Mouse (Mus musculus) common myeloid progenitor, adult 5-6 weeks (primary cell): ENCODE data around the gene Nlrc3. TPM values are rescaled to one million over a fixed set of nuclear protein-coding genes. Genes with fewer than 3 reads are reported as not detected.
A peak's percentile ranks its signal among the peaks of the same experiment; 100 is the strongest.

ENCODE experiments used
- ATAC-seq: replicated peaks from 2 replicates; pipeline ENCODE4 v1.8.0; 2016; ENCODE audit warnings: low read depth, mild to moderate bottlenecking, moderate TSS enrichment, inconsistent platforms; ENCODE audit not compliant: poor library complexity, severe bottlenecking
- total RNA-seq: library from RNA; stranded (forward); fragments of 200-1000, 187-1606 nt; gene quantifications from 2 replicates; pipeline ENCODE4 v1.2.3, GENCODE M21; 2017

Nlrc3 gene
- total RNA-seq, 1 experiment from 2014 or later: 4.5 TPM

- no peak for ATAC-seq
Observed at GRCm38 (mm10) chr16:3934091-3934490, 42.3 kb downstream of the Nlrc3 start.

GRCm38 (mm10) chr16:3933536-3933935, 42.9 kb downstream of the Nlrc3 start:
- ATAC-seq: no peak

GRCm38 (mm10) chr16:3929151-3929550, 47.3 kb downstream of the Nlrc3 start:
- peak; percentile 94 for ATAC-seq

- no peak for ATAC-seq
Observed at GRCm38 (mm10) chr16:3928582-3928981, 47.9 kb downstream of the Nlrc3 start.

- ATAC-seq: no peak
Observed at GRCm38 (mm10) chr16:3923966-3924365, 52.5 kb downstream of the Nlrc3 start.

GRCm38 (mm10) chr16:3923515-3923914, 52.9 kb downstream of the Nlrc3 start:
- no peak for ATAC-seq

GRCm38 (mm10) chr16:3920756-3921155, 55.7 kb downstream of the Nlrc3 start:
- ATAC-seq: no peak; the same call in 1 of the 2 replicates

- no peak for ATAC-seq
Observed at GRCm38 (mm10) chr16:3909118-3909517, 67.3 kb downstream of the Nlrc3 start.

GRCm38 (mm10) chr16:3908537-3909111, 67.8 kb downstream of the Nlrc3 start, which contains the start of the genes 1700037C18Rik and Cluap1:
Gene 1700037C18Rik (minus strand): TSS chr16:3908689.
Gene Cluap1 (plus strand): TSS chr16:3908801.
- ATAC-seq: peak; percentile 93

GRCm38 (mm10) chr16:3907471-3907870, 69.0 kb downstream of the Nlrc3 start:
- ATAC-seq: no peak

GRCm38 (mm10) chr16:3896553-3896952, 79.9 kb downstream of the Nlrc3 start:
- ATAC-seq: no peak

- ATAC-seq: no peak
Observed at GRCm38 (mm10) chr16:3896046-3896445, 80.4 kb downstream of the Nlrc3 start.

- ATAC-seq: peak; percentile 92
Observed at GRCm38 (mm10) chr16:3895173-3895792, 81.1 kb downstream of the Nlrc3 start.

Other genes starting within 250 kb of the Nlrc3 start
- 45.4 and 46.5 TPM in 2 replicates for gene Zfp263, start 232.5 kb downstream of the Nlrc3 start, total RNA-seq
- not detected in 2 replicates for gene Olfr15, start 145.8 kb downstream of the Nlrc3 start, total RNA-seq
- 0.73 and 0.87 TPM in 2 replicates for gene Zfp174, start 129.4 kb downstream of the Nlrc3 start, total RNA-seq
- 30.0 and 39.6 TPM in 2 replicates for gene Naa60, start 104.3 kb downstream of the Nlrc3 start, total RNA-seq
- 9.1 and 10.3 TPM in 2 replicates for gene Zfp597, start 92.1 kb downstream of the Nlrc3 start, total RNA-seq
- gene Gm20695, start 92.0 kb downstream of the Nlrc3 start, total RNA-seq: 0.41 TPM in 1 of 2 replicates, not detected in the other
- gene 1700037C18Rik, start 67.9 kb downstream of the Nlrc3 start, total RNA-seq: 2.3 TPM in 1 of 2 replicates, not detected in the other
- gene Cluap1, start 67.8 kb downstream of the Nlrc3 start, total RNA-seq: 51.3 and 55.6 TPM in 2 replicates
- 23.5 and 33.1 TPM in 2 replicates for gene Slx4, start 27.1 kb upstream of the Nlrc3 start, total RNA-seq
- gene Dnase1, start 60.3 kb upstream of the Nlrc3 start, total RNA-seq: 0.32 TPM in 1 of 2 replicates, not detected in the other
- 154 and 169 TPM in 2 replicates for gene Trap1, start 101.2 kb upstream of the Nlrc3 start, total RNA-seq
- 52.6 and 55.2 TPM in 2 replicates for gene Crebbp, start 237.4 kb upstream of the Nlrc3 start, total RNA-seq